Mouse (Mus musculus) brain, embryonic 14.5 days (tissue): ENCODE measurements around the gene Pitpnm2.

Experiments used
- CTCF ChIP-seq: fragments of 200-500 bp; IDR thresholded peaks from 2 replicates; pipeline ENCODE4 v1.5.1; 2012; ENCODE audit warnings: inconsistent platforms, mild to moderate bottlenecking, moderate library complexity, borderline replicate concordance; ENCODE audit not compliant: insufficient read depth, insufficient read length; ENCODE audit errors: extremely low read depth
- POLR2A ChIP-seq: fragments of 200-500 bp; IDR thresholded peaks from 2 replicates; pipeline ENCODE4 v1.6.1; 2012; ENCODE audit warnings: mild to moderate bottlenecking, inconsistent platforms, borderline replicate concordance; ENCODE audit not compliant: poor library complexity, insufficient read depth, insufficient read length, severe bottlenecking; ENCODE audit errors: extremely low read depth

- TF ChIP-seq CTCF (no peak), POLR2A (no peak)
Measured at GRCm38 (mm10) chr5:124119204-124119603, 130.4 kb downstream of the Pitpnm2 start.
